Mouse (Mus musculus) liver, postnatal 0 days (tissue): ENCODE data around the gene Camkk2. TPM values are rescaled to one million over a fixed set of nuclear protein-coding genes. Genes with fewer than 3 reads are reported as not detected.

ENCODE experiments used
- ATAC-seq: fragments of 200-750 bp; cut with Nextera tagmentation; 2 replicates; pipeline ENCODE4 v1.8.0; 2017; ENCODE audit warnings: mild to moderate bottlenecking, moderate library complexity
- DNase-seq: peaks from one replicate; pipeline ENCODE4 v3.0.0-alpha.2; 2016
- H3K27ac ChIP-seq: fragments of 300-500 bp; sonication (generic); 2 replicates; pipeline ENCODE4 v1.5.1; 2014; ENCODE audit warnings: antibody characterized with exemption, moderate library complexity, mild to moderate bottlenecking, low read depth
- H3K27me3 ChIP-seq: fragments of 300-500 bp; sonication (generic); 2 replicates; pipeline ENCODE4 v1.6.1; 2014; ENCODE audit warnings: low read length, control low read depth, mixed read lengths; ENCODE audit not compliant: insufficient read depth
- H3K36me3 ChIP-seq: fragments of 300-500 bp; sonication (generic); replicated peaks from 2 replicates; pipeline ENCODE4 v1.6.1; 2014; ENCODE audit warnings: mild to moderate bottlenecking, control low read depth, low read length, moderate library complexity, mixed read lengths; ENCODE audit not compliant: insufficient read depth
- H3K4me1 ChIP-seq: fragments of 300-500 bp; sonication (generic); 2 replicates; pipeline ENCODE4 v1.6.1; 2014; ENCODE audit warnings: antibody characterized with exemption, mild to moderate bottlenecking, control low read depth; ENCODE audit not compliant: insufficient read depth
- H3K4me2 ChIP-seq: fragments of 300-500 bp; sonication (generic); 2 replicates; pipeline ENCODE4 v1.6.1; 2014; ENCODE audit warnings: low read depth, mild to moderate bottlenecking, low read length, moderate library complexity, mixed read lengths
- H3K4me3 ChIP-seq: fragments of 300-500 bp; sonication (generic); 2 replicates; pipeline ENCODE4 v1.5.1; 2014; ENCODE audit warnings: low read depth, low read length
- H3K9ac ChIP-seq: fragments of 300-500 bp; sonication (generic); replicated peaks from 2 replicates; pipeline ENCODE4 v1.6.1; 2014; ENCODE audit warnings: mild to moderate bottlenecking, moderate library complexity
- H3K9me3 ChIP-seq: fragments of 300-500 bp; sonication (generic); 2 replicates; pipeline ENCODE4 v1.6.1; 2016; ENCODE audit warnings: mild to moderate bottlenecking, control low read depth, low read length, mixed read lengths
- CTCF ChIP-seq: sonication (generic); IDR thresholded peaks from 2 replicates; pipeline ENCODE4 v1.5.1; 2016; ENCODE audit warnings: antibody characterized with exemption, low read depth
- EP300 ChIP-seq: IDR thresholded peaks from 2 replicates; pipeline ENCODE4 v1.6.1; 2016; ENCODE audit warnings: antibody characterized with exemption, low read depth, mild to moderate bottlenecking
- WGBS: fragments of 180-500 bp; shearing (Covaris S2); extraction: QIAGEN DNeasy Blood & Tissue Kit; methylation state at CpG from one replicate; pipeline ENCODE4 v1.1.7; 2014; ENCODE audit not compliant: insufficient replicate concordance; 5-methylcytosine and 5-hydroxymethylcytosine counted together
- polyA plus RNA-seq: library from polyadenylated mRNA; unstranded; fragments of >200 nt; fragmentation: Nextera tagmentation; extraction: Ambion mirVana; gene quantifications from 2 replicates; pipeline ENCODE4 v1.2.1, GENCODE M21; 2015

Gene Camkk2
- polyA plus RNA-seq, 1 experiment from 2014 or later = 10.6 TPM

DNA sequence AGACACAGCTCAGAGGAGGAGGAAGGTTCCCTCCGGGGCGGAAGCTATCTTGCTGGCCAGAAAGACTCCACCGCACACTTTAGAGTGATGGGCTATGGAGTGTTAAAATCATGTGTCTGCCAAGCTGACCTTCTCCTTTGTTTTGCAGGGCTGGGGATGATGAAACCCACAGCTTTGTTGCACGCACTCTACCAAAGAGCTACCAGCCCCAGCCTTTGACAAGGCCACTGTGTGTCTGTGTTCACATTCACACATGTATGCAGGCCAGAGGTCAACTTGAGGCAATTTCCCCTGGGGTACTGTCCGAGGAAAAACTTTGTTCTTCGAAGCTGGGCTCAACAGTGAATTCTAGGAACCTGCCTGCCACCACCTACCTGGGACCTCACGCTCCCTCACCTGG, 43.4 kb downstream of the Camkk2 start:
- Histone ChIP-seq H3K36me3 (peaks cover 1% of the 10 kb centered on the region; the same call in 1 of the 2 replicates), H3K4me2 (no peak overlapping the region), H3K9me3 (no peaks in the 10 kb centered on the region), H3K27me3 (no peaks in the 10 kb centered on the region), H3K27ac (no peak overlapping the region), H3K4me3 (no peak overlapping the region), H3K9ac (no peak overlapping the region), H3K4me1 (peaks cover 17% of the 10 kb centered on the region)
- TF ChIP-seq EP300 (no peak), CTCF (no peak)
- 76% methylated on average over 7 of the region's 7 CpGs for WGBS
- no peak for DNase-seq
- ATAC-seq = peak; percentile 71

DNA sequence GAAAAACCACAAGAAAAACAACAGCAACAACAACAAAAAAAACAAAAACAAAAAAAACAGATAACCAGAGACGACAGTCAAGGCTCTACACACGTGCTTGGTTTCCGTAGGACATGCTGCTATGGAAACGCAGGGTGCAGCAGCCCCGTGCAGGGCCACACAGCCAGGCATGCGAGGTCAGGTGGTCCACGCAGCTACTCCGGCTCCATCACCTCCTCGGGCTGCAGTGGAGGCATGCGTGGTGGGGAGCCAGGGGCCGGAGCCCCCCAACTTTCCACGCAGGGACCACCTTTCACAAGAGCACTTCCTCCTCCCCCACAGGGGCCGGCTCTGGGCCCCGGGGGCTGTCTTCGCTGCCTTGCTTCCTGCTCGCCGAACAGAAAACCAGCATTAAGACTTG, 45.3 kb downstream of the Camkk2 start:
- Histone ChIP-seq H3K27ac (no peak overlapping the region), H3K9me3 (no peaks in the 10 kb centered on the region), H3K9ac (no peak overlapping the region; the same call in 1 of the 2 replicates), H3K4me3 (peak overlapping the region; percentile 10; the same call in 1 of the 2 replicates), H3K27me3 (no peaks in the 10 kb centered on the region), H3K4me2 (peak overlapping the region; percentile 55), H3K4me1 (peaks cover 17% of the 10 kb centered on the region), H3K36me3 (no peaks in the 10 kb centered on the region; the same call in 1 of the 2 replicates)
- 25% methylated on average over 17 of the region's 17 CpGs for WGBS
- DNase-seq = no peak
- TF ChIP-seq CTCF (no peak), EP300 (no peak)
- no peak for ATAC-seq

DNA sequence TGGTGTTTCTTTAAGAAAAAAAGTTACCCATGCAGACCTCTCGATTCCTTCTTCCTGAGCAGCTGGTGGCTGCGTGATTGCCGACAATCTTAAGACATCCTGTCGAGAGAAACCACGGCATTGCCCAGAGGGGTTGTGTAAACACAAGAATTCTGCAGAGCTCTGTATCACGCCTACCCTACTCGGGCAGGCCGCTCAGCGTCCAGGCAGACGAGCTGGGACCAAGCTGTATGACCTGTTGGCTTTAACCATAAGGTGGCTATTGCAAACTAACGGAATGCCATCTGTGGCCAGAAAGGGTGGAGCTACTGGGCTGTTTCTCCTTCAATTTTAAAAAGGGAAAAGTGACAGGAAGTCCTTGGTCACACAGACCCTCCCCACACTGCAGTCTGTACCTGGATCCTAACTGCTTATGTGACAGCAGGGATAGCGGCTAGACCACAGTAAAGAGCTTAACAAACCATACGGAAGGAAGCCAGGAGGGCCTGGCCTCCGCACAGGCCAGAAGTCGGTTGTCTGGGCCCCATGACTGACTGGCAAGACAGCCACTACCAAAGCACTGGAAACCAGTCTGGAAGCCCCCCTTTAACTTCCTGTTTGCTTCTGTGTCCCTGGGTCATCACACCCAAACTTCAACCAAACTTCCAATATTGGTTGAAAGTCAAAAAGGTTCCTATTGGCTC, 47.1 kb downstream of the Camkk2 start:
- H3K4me1 ChIP-seq = peaks cover 17% of the 10 kb centered on the region
- H3K4me2 ChIP-seq = peak overlapping the region; percentile 34
- H3K4me3 ChIP-seq = no peak overlapping the region
- 18% methylated on average over 15 of the region's 15 CpGs for WGBS
- ATAC-seq = peak; percentile 40
- H3K9me3 ChIP-seq = no peaks in the 10 kb centered on the region
- peak overlapping the region; percentile 82 for H3K27ac ChIP-seq
- no peaks in the 10 kb centered on the region for H3K27me3 ChIP-seq
- no peak for TF ChIP-seq CTCF
- no peak for TF ChIP-seq EP300
- H3K9ac ChIP-seq = peak overlapping the region; percentile 21; the same call in 1 of the 2 replicates
- peaks cover 10% of the 10 kb centered on the region for H3K36me3 ChIP-seq
- DNase-seq = peak; percentile 46

GRCm38 (mm10) chr5:122731321-122731720, 47.9 kb downstream of the Camkk2 start:
- no peak overlapping the region for H3K4me3 ChIP-seq
- no peak overlapping the region for H3K9ac ChIP-seq
- peaks cover 17% of the 10 kb centered on the region for H3K4me1 ChIP-seq
- ATAC-seq = no peak
- DNase-seq = peak; percentile 84
- no peaks in the 10 kb centered on the region for H3K9me3 ChIP-seq
- H3K27me3 ChIP-seq = no peaks in the 10 kb centered on the region
- H3K36me3 ChIP-seq = peaks cover 11% of the 10 kb centered on the region; the same call in 1 of the 2 replicates
- peak; percentile 95 for TF ChIP-seq CTCF
- TF ChIP-seq EP300 = no peak
- WGBS = 43% methylated on average over 8 of the region's 8 CpGs
- H3K4me2 ChIP-seq = 0 out of 2 replicates have a peak overlapping the region, but pooled peaks have one; percentile 4
- peak overlapping the region; percentile 82 for H3K27ac ChIP-seq

GRCm38 (mm10) chr5:122730776-122731175, 48.4 kb downstream of the Camkk2 start:
- Histone ChIP-seq H3K4me3 (no peak overlapping the region), H3K4me2 (no peak overlapping the region), H3K27ac (no peak overlapping the region), H3K9me3 (no peaks in the 10 kb centered on the region), H3K27me3 (no peaks in the 10 kb centered on the region), H3K4me1 (peaks cover 14% of the 10 kb centered on the region), H3K36me3 (peaks cover 11% of the 10 kb centered on the region; the same call in 1 of the 2 replicates), H3K9ac (no peak overlapping the region)
- TF ChIP-seq EP300 (no peak), CTCF (no peak)
- DNase-seq (no peak), ATAC-seq (peak; percentile 9; the same call in 1 of the 2 replicates)
- WGBS = 64% methylated on average over 10 of the region's 10 CpGs

DNA sequence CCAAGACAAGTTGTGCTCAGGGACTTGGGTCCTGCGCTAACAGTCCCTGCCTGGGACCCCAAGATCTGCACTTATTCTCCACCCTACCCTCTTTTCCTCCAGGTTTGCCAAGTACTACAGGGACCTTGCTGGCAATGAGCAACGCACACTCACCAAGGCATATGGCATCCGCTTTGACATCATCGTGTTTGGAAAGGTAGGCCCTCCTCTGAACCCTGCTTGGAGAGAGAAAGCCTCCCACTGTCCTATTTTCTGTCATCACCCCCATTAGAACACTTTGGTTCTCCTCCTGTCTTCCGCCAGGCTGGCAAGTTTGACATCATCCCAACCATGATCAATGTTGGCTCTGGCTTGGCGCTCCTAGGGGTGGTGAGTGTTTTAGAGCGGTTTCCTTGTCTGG, 52.1 kb downstream of the Camkk2 start:
- Histone ChIP-seq H3K36me3 (peaks cover 11% of the 10 kb centered on the region; the same call in 1 of the 2 replicates), H3K4me3 (no peak overlapping the region), H3K9me3 (no peaks in the 10 kb centered on the region), H3K27me3 (no peaks in the 10 kb centered on the region), H3K4me2 (no peak overlapping the region), H3K4me1 (peaks cover 3% of the 10 kb centered on the region; the same call in 1 of the 2 replicates), H3K9ac (no peak overlapping the region), H3K27ac (no peak overlapping the region)
- no peak for DNase-seq
- 90% methylated on average over 7 of the region's 7 CpGs for WGBS
- TF ChIP-seq CTCF (no peak), EP300 (no peak)
- no peak for ATAC-seq
